Mouse (Mus musculus): Measurements from ENCODE around the gene Hoxa5.

- no peak for TF ChIP-seq GATA1 (IDR thresholded peaks at IDR 0.05; ENCODE audit: borderline replicate concordance, low read length)
- no peak for TF ChIP-seq FLI1 (IDR thresholded peaks at IDR 0.05; ENCODE audit: low read length)
Observed at GRCm38 (mm10) chr6:52155471-52155870, 48.9 kb downstream of the Hoxa5 start.

All from megakaryocyte, embryonic 14.5 days (primary cell).